In the genomic region with DNA sequence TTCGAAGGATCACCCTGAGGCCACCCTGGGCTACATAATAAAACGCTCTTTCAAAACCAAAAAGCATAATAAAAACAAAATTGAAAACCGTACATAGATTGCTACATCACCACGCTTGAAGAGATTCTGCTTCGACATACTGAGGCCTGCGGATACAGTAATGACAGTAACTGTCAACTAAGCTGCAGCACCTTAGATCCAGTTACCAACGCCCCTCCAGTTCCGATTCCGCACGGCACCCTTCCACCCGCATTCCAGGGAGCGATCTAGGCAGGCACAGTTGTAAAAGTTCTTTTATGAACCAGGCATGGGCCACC, we compare ENCODE assay signal across 7 mouse cellular contexts. TPM values are rescaled to one million over a fixed set of nuclear protein-coding genes. Genes with fewer than 3 reads are reported as not detected.
DNase-seq lines count a peak whose midpoint lies in the region; ATAC-seq and TF ChIP-seq lines count a peak whose summit lies in the region.

No protein-coding gene starts in this region.

- H3K9me3 ChIP-seq in forebrain, embryonic 10.5 days = no peaks in the 10 kb centered on the region
- no peaks in the 10 kb centered on the region for H3K9me3 ChIP-seq in limb, embryonic 13.5 days
- no peaks in the 10 kb centered on the region for H3K9me3 ChIP-seq in stomach, embryonic 15.5 days

- H3K4me1 ChIP-seq in spleen, adult 2 months (ENCODE audit: control insufficient read depth, insufficient read depth, insufficient read length) = no peaks in the 10 kb centered on the region
- H3K4me1 ChIP-seq in forebrain, embryonic 10.5 days = peaks cover 25% of the 10 kb centered on the region
- H3K4me1 ChIP-seq in limb, embryonic 13.5 days = peaks cover 13% of the 10 kb centered on the region
- H3K4me1 ChIP-seq in stomach, embryonic 15.5 days = peaks cover 4% of the 10 kb centered on the region; the same call in 1 of the 2 replicates

- H3K27me3 ChIP-seq in spleen, adult 2 months (ENCODE audit: control insufficient read depth, insufficient read depth, low read length) = no peaks in the 10 kb centered on the region
- H3K27me3 ChIP-seq in forebrain, embryonic 10.5 days (ENCODE audit: poor library complexity, severe bottlenecking) = no peaks in the 10 kb centered on the region
- no peaks in the 10 kb centered on the region for H3K27me3 ChIP-seq in limb, embryonic 13.5 days
- H3K27me3 ChIP-seq in stomach, embryonic 15.5 days (replicated peaks) = no peaks in the 10 kb centered on the region

- H3K36me3 ChIP-seq in spleen, adult 2 months (ENCODE audit: control insufficient read depth, insufficient read depth, low read length) = no peaks in the 10 kb centered on the region
- H3K36me3 ChIP-seq in forebrain, embryonic 10.5 days (replicated peaks) = peaks cover 22% of the 10 kb centered on the region
- H3K36me3 ChIP-seq in limb, embryonic 13.5 days = peaks cover 12% of the 10 kb centered on the region
- peaks cover 8% of the 10 kb centered on the region for H3K36me3 ChIP-seq in stomach, embryonic 15.5 days

- H3K4me3 ChIP-seq in spleen, adult 2 months (ENCODE audit: extremely low read depth, insufficient read depth, insufficient read length) = peak overlapping the region; percentile 84
- H3K4me3 ChIP-seq in forebrain, embryonic 10.5 days = peak overlapping the region; percentile 92
- H3K4me3 ChIP-seq in limb, embryonic 13.5 days = peak overlapping the region; percentile 89
- peak overlapping the region; percentile 83 for H3K4me3 ChIP-seq in stomach, embryonic 15.5 days (replicated peaks)

- H3K27ac ChIP-seq in spleen, adult 2 months (ENCODE audit: insufficient read depth, low read length) = peak overlapping the region; percentile 92
- peak overlapping the region; percentile 98 for H3K27ac ChIP-seq in forebrain, embryonic 10.5 days
- peak overlapping the region; percentile 94 for H3K27ac ChIP-seq in limb, embryonic 13.5 days
- peak overlapping the region; percentile 94 for H3K27ac ChIP-seq in stomach, embryonic 15.5 days

- TF ChIP-seq CTCF in spleen, adult 2 months (IDR thresholded peaks at IDR 0.05; ENCODE audit: extremely low read depth, insufficient read depth, insufficient read length, insufficient replicate concordance) = no peak

- no peak for DNase-seq in spleen, adult 2 months (ENCODE audit: low read depth in 1 of 2, low spot score in 2 of 2)
- no peak for DNase-seq in spleen, postnatal 14 days (ENCODE audit: low spot score in 2 of 2)
- no peak for DNase-seq in forebrain, embryonic 10.5 days (ENCODE audit: extremely low spot score, low spot score)
- no peak for DNase-seq in layer of hippocampus, adult 11-12 months (ENCODE audit: low spot score)
- no peak for DNase-seq in kidney, postnatal 25 days

- peak overlapping the region; percentile 89 for H3K4me2 ChIP-seq in limb, embryonic 13.5 days (replicated peaks)
- peak overlapping the region; percentile 67 for H3K4me2 ChIP-seq in stomach, embryonic 15.5 days

- ATAC-seq in limb, embryonic 13.5 days (ENCODE audit: low FRiP score, low read depth) = no peak
- ATAC-seq in stomach, embryonic 15.5 days (ENCODE audit: insufficient read depth, low FRiP score, low read depth) = no peak; the same call in 1 of the 2 replicates

- 4% methylated on average over 12 of the region's 12 CpGs for WGBS in spleen, adult 2 months
- WGBS in forebrain, embryonic 10.5 days = 9% methylated on average over 12 of the region's 12 CpGs
- 3% methylated on average over 12 of the region's 12 CpGs for WGBS in limb, embryonic 13.5 days
- 3% methylated on average over 12 of the region's 12 CpGs for WGBS in stomach, embryonic 15.5 days

- H3K9ac ChIP-seq in limb, embryonic 13.5 days = peak overlapping the region; percentile 96
- H3K9ac ChIP-seq in stomach, embryonic 15.5 days = peak overlapping the region; percentile 66; the same call in 1 of the 2 replicates

- TF ChIP-seq POLR2A in spleen, adult 2 months (IDR thresholded peaks at IDR 0.05; ENCODE audit: low read depth, low read length) = no peak

RNA-seq across cellular contexts. Expression of a gene that starts 0.7 kb away (rescaled TPM):
- polyA plus RNA-seq in spleen, adult 2 months (2012; rRNA removed) = 6.2 and 12.6 TPM in 2 replicates
- polyA plus RNA-seq in forebrain, embryonic 10.5 days (2016; fragmentation: Nextera tagmentation; extraction: Ambion mirVana) = 33.0 and 37.4 TPM in 2 replicates
- 31.3 and 32.4 TPM in 2 replicates for polyA plus RNA-seq in limb, embryonic 13.5 days (2015; fragmentation: Nextera tagmentation; extraction: Ambion mirVana)
- polyA plus RNA-seq in stomach, embryonic 15.5 days (2015; fragmentation: Nextera tagmentation; extraction: Ambion mirVana) = 30.0 and 30.5 TPM in 2 replicates
